Mouse (Mus musculus) layer of hippocampus, adult 2 months (tissue): ENCODE data around the gene Pde4c. TPM values are rescaled to one million over a fixed set of nuclear protein-coding genes. Genes with fewer than 3 reads are reported as not detected.

Source experiments
- DNase-seq, 2 experiments: peaks; one replicate each; pipeline ENCODE4 v3.0.0; 2022; ENCODE audit warnings: low spot score in 2 of 2
- H3K27ac ChIP-seq: fragments of 200-600 bp; 2 replicates; pipeline ENCODE4 v1.8.1; 2022
- H3K4me3 ChIP-seq: fragments of 200-600 bp; 2 replicates; pipeline ENCODE4 v1.8.1; 2022; ENCODE audit warnings: mild to moderate bottlenecking
- CTCF ChIP-seq: fragments of 200-600 bp; conservative IDR thresholded peaks from 2 replicates; pipeline ENCODE4 v1.8.1; 2022; ENCODE audit warnings: antibody characterized with exemption, mild to moderate bottlenecking, moderate library complexity
- long read RNA-seq, 2 experiments: library from polyadenylated mRNA; stranded (forward); transcript quantifications; one replicate each; pipeline ENCODE4 v2.0.0; 2021; ENCODE audit warnings: borderline mapping rate in 2 of 2
- total RNA-seq, 2 experiments: library from RNA; stranded (reverse); gene quantifications; 2 replicates each; pipeline ENCODE4 v1.2.3; 2021

Gene Pde4c
- 1 to 10 TPM; 1.4 to 1.5 TPM for total RNA-seq
- long read RNA-seq, experiment 1: 0 reads
- long read RNA-seq, experiment 2, partial matches to known transcripts: 0 of 1 reads
- long read RNA-seq, experiment 2, other reads (novel, unspliced or antisense): 1 of 1 reads

GRCm38 (mm10) chr8:70723486-70724210 is at the start of gene Pde4c:
TSS of gene Pde4c (plus strand) at chr8:70723720.
- no peak within 1 kb of the TSS for H3K4me3 ChIP-seq
- no peak for DNase-seq
- TF ChIP-seq CTCF: no peak
- H3K27ac ChIP-seq: no peak within 1 kb of the TSS

DNA sequence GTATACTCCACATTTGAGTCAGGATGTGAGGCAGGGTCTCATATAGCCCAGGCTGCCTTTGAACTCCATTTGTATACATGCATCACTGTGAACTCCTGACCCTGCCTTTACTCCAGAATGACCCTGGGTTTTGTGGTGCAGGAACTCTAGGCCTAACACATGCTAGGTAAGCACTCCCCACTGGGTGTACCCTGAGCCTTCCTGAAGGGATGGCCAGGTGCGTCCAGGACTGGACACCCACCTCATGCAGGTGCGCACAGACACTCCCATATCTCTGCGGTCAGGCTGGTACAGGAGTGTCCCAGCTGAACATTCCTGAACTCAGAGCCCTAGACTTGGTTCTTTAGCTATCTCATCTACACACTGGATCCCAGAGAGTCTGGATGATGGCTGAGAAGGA is 49.4 kb upstream of the Pde4c start:
- DNase-seq: no peak
- TF ChIP-seq CTCF: no peak
- peak overlapping the region; percentile 94 for H3K27ac ChIP-seq
- peak overlapping the region; percentile 83 for H3K4me3 ChIP-seq

DNA sequence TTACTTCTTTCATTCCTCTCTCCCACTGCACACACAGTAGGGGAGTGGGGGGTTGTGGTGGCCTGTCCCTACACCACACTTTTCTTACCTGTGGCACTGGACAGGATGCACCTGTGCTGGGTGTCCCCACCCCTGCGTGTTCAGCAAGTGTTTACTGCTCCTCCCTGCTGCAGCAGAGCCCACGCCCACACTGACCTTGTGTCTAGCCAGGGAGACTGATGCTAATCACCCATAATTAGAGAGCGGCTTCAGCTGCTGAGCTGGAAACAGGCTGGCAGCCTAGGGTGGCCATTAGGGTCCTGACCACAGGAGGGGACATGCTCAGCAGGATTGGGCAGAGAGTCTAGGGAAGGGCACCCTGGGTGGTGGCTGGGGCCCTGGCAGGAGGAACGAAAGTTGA is 48.8 kb upstream of the Pde4c start:
- Histone ChIP-seq H3K4me3 (no peak overlapping the region), H3K27ac (peak overlapping the region; percentile 94)
- TF ChIP-seq CTCF: no peak
- no peak for DNase-seq

- no peak for TF ChIP-seq CTCF
- Histone ChIP-seq H3K4me3 (no peak overlapping the region), H3K27ac (no peak overlapping the region; the same call in 1 of the 2 replicates)
- no peak for DNase-seq
These were observed 48.2 kb upstream of the Pde4c start for GRCm38 (mm10) chr8:70675336-70675735.

GRCm38 (mm10) chr8:70677451-70678080 is 46.0 kb upstream of the Pde4c start:
- TF ChIP-seq CTCF: no peak
- DNase-seq: no peak
- no peak overlapping the region for H3K27ac ChIP-seq
- H3K4me3 ChIP-seq: no peak overlapping the region

DNA sequence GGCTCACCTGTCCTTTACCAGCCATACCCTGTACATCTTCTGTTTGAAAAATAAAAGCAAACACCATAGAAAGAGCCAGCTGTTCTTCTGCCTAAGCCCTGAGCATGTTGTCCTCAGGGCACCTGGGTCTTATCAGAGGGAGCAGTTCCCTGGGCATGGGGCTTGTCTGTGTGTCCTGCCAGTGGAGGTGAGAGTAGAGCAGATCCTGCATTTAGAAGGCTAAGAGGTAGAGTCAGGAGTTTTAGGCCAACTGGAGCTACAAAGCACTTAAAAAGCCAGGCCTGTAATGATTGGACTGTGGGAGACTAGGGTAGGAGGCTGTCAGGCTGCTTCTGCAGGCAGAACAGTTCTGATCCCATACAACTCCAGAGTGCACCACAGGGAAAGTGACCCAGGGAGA is 44.8 kb upstream of the Pde4c start:
- H3K27ac ChIP-seq: no peak overlapping the region
- H3K4me3 ChIP-seq: no peak overlapping the region
- TF ChIP-seq CTCF: no peak
- DNase-seq: no peak

- TF ChIP-seq CTCF: no peak
- H3K27ac ChIP-seq: no peak overlapping the region
- no peak overlapping the region for H3K4me3 ChIP-seq
- DNase-seq: no peak
These were observed 44.1 kb upstream of the Pde4c start for GRCm38 (mm10) chr8:70679404-70679803.

- Histone ChIP-seq H3K4me3 (no peak overlapping the region), H3K27ac (no peak overlapping the region)
- DNase-seq: no peak
- no peak for TF ChIP-seq CTCF
These were observed 43.5 kb upstream of the Pde4c start for GRCm38 (mm10) chr8:70680039-70680438.

- H3K27ac ChIP-seq: no peak overlapping the region
- H3K4me3 ChIP-seq: no peak overlapping the region
- no peak for TF ChIP-seq CTCF
- no peak for DNase-seq
These were observed 42.1 kb upstream of the Pde4c start for GRCm38 (mm10) chr8:70681410-70681809.

DNA sequence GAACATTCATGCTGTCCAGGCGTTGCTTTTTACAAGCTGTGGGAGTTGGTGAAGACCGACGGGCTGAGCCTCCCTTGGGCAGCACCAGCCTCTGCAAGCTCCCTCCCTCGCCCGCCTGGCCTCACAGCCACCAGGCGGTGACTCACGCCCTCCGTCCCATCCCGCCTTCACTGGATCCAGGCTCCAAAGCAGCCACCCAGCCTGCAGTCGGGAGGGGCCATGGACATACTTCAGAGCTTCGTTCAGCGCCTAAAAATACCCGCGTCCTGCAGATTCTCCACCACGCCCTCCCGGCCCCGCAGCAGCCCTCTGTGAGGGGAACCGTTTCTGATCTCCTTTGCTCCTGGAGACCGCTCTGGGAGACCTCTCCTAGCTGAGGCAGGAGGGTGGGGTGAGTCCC is 41.3 kb upstream of the Pde4c start:
- no peak for DNase-seq
- peak; percentile 11; the same call in 1 of the 2 replicates for TF ChIP-seq CTCF
- H3K4me3 ChIP-seq: no peak overlapping the region
- peak overlapping the region; percentile 59; the same call in 1 of the 2 replicates for H3K27ac ChIP-seq

- no peak overlapping the region for H3K4me3 ChIP-seq
- TF ChIP-seq CTCF: no peak
- no peak overlapping the region for H3K27ac ChIP-seq
- no peak for DNase-seq
These were observed 40.8 kb upstream of the Pde4c start for GRCm38 (mm10) chr8:70682692-70683091.

GRCm38 (mm10) chr8:70684291-70684690 is 39.2 kb upstream of the Pde4c start:
- peak; percentile 60 to 85 for DNase-seq
- no peak overlapping the region for H3K4me3 ChIP-seq
- TF ChIP-seq CTCF: no peak
- H3K27ac ChIP-seq: peak overlapping the region; percentile 87

DNA sequence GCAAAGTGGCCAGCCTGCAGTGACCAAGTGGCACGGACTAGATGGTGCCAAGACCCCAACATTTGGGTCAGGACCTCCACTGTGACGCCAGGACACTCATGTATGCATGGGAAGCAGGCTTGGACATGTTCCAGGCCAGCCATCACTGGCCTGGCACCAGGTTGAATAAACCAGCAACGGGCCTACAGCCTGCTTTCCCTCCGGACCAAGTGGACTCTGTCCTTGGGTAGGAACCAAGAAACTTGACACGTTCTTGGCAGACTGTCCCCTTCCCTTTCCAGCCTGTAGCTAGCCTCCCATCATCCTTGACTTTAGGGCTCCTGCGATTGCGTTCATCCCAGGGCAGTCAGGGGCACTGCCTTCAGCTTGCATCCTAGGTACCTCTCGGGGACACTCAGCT is 35.9 kb upstream of the Pde4c start:
- no peak for TF ChIP-seq CTCF
- DNase-seq: no peak
- no peak overlapping the region for H3K27ac ChIP-seq
- H3K4me3 ChIP-seq: no peak overlapping the region

DNA sequence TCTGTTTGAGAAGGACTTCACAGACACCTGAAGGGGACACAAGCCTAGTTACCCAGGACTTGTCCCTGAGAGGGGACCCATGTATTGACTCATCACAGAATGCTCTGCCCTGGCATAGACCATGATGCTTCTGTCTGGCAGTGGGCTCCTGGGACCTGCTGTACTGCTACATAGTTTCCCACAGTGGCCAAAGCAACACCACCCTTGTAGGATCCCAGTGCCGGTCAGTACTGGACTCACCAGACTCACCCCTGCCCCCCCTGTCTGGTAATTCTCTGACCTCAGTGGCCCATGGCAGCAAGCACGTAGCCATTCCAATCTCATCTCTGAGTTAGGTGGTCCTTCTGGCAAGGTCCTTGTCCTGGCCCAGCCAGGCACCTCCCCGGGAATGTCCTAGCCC is 35.4 kb upstream of the Pde4c start:
- no peak overlapping the region for H3K4me3 ChIP-seq
- no peak for TF ChIP-seq CTCF
- no peak for DNase-seq
- no peak overlapping the region for H3K27ac ChIP-seq
